Mouse (Mus musculus) right cerebral cortex, postnatal 25 days (tissue): ENCODE results near the gene Glis3.
A peak's percentile ranks its signal among the peaks of the same experiment; 100 is the strongest.

Experiments
- DNase-seq: peaks from one replicate; pipeline ENCODE4 v3.0.0; 2022

The Glis3 gene

GRCm38 (mm10) chr19:28580499-28580898, 99.4 kb downstream of the Glis3 start:
- DNase-seq = peak; percentile 51

DNA sequence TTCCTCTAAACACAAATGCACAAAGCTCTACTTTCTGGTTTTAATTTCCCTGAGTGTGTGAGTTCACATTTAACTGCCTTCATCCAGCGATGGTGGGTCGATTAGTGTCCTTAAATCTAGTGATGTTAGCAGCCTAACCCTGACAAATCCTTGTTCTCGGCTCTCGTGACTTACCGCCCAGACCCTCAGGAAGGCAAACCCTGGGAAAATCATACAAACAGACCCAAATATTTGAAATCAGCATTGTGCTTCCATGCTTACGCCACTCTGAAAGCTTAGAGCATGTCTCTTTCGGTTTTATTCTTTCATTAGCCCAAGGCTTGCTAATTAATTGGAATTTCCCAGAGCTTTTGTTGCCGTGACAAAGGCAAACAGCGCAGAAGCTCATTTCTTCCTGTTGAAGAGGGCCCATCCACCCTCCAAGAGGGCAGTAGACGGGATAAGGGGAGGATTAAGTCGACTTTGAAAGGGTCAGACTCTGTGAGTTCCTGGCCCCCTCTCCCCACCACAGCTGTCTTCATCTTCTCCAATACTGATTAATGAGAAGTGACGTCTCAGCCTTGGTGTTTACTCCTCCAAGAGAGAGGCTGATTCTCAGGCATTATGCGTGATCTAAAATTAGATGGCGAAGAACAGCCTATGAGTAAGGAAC, 100.0 kb downstream of the Glis3 start:
- no peak for DNase-seq

DNA sequence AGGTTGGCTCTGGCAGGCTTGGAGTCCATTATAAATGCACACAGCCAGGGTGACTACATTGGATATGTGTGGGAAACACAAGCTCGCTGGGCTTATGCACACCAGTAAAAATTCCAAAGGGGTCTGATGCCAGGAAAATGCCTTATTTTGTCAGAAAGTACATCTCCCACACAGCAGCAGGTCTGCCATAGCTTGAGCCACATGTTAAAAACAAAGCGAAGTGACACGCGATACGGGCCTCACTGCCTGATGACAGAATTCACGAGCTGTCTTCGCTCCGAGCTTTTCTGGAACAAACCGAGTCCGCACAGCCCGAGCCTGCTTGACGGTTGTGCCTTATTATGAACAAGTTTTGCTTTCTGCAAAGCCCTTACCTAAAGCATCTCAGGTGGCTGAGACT, 102.9 kb downstream of the Glis3 start:
- DNase-seq = no peak

- DNase-seq = no peak
Observed at GRCm38 (mm10) chr19:28576619-28577018, 103.3 kb downstream of the Glis3 start.

DNA sequence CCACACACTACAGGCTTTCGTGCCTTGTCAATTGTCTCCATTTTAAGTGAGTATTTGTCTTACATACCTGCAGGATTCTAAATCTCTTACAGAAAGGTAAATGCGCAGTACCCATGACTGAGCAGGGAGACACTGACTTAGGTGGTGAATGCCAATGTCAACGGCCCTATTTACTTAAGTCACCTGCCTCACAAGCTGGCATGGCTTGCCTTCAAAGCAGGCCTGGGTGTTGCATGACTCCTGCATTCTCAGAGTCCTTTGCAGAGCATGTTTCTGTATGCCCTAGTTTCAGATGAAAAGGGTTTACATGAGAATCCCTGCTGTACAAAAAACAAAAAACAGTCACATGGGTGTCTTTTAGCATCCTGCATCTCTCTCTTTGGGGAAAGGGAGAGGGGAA, 106.2 kb downstream of the Glis3 start:
- no peak for DNase-seq

GRCm38 (mm10) chr19:28569856-28570255, 110.0 kb downstream of the Glis3 start:
- no peak for DNase-seq

DNA sequence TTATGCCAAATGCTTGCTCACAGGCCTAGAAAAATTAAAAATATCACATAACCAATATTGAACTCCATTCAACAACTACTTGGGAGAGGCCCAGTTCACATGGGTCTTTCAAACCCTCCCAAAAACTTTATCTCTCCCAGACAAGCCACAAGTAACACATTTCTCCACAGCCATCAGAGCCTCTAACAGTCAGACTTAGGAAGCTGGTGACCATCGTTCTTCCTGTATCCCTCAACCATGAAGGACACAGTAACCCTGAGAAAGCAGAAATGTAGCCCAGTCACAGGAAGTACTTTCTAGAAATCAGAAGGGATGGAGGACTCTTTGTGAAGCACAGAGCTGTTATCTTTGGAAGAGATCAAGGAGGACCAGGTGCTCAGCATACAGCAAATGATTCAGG, 112.8 kb downstream of the Glis3 start:
- no peak for DNase-seq

GRCm38 (mm10) chr19:28566554-28566953, 113.3 kb downstream of the Glis3 start:
- no peak for DNase-seq

DNA sequence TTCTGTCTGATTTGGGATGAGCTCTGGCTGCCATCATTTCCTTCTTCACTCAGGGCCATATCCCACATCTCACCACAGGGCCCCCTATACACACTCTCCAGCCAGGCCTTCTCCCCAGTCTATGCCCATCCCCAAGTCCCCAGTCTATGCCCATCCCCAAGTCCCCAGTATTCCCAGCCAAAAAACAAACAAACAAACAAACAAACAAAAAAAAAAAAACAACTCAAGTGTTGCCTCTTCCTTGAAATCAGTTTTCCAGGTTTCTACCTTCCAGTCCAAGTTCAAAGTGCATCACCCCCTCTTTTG, 118.2 kb downstream of the Glis3 start:
- DNase-seq = no peak

GRCm38 (mm10) chr19:28560801-28561696, 118.8 kb downstream of the Glis3 start:
- DNase-seq = no peak

DNA sequence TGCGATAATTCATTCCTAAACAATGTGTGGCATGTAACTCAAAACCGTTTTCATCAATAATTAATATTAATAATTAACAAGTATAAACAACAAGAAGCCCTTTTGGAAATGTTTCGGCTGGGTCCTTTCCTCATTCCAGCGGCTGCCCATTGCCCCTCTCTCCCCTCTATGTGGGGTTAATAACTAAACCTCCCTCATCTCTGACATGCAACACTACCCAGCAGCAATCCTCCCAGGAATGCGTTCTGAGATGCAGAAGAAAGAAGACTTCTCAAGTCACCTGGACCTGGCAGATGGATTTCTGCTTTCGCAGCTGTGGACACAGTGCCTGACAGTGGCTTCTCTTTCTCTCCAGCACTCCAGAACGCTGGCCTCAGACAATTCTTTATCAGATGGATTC, 120.0 kb downstream of the Glis3 start:
- no peak for DNase-seq

DNA sequence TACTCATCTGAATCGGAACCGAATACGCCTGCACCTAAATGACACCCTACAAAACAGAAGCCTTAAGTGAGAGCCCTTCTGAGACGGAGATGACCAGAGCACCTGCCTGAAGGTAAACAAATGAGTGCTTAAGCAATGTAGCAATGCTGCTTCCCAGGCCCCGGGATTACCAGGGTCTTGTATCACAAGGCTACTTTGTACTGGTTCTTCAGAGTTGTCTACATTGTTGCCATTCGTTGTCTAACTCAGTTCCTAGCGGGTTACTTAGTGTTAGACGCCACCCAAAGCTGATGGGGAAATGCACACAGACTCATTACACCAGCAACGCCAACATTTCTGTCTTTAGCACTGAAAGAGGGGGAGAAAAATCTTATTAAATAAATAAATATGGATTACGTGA, 120.5 kb downstream of the Glis3 start:
- no peak for DNase-seq

- no peak for DNase-seq
Observed at GRCm38 (mm10) chr19:28558661-28559060, 121.2 kb downstream of the Glis3 start.

DNA sequence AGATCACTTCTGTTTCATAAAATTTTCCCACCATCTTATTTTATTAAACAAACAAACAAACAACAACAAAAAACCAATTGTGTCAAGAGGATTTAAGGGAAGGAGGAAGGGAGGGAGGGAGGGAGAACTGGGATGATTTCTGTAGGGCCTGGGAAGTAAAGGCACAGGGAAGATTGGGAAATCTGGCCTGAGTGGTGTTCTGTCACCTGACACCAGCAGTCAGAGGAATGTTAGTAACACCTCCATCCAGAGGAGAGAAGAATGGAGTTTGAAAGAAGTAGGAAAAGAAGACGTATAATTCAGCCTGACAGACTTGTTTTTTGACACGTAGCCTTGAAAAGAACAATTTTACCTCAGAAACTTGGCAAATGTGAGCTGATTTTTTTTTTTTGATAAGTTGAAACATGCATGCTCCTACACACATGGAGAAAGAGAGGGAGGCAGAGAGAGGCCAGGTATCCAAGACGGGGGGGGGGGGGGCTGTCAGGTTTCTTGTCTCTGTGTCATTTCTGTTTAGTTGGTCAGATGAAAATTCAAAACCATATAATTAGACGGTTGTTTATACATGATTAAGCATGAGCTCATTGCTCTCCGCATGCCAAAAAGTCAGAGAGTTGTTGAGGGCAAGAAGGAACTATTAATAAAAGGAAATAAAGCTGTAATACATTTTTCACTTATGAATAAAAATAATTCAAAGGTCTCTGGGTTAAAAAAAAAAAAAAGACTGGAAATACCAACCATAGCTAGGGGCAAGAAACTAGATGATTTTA, 122.1 kb downstream of the Glis3 start:
- DNase-seq = no peak

GRCm38 (mm10) chr19:28555181-28555929, 124.5 kb downstream of the Glis3 start:
- no peak for DNase-seq

GRCm38 (mm10) chr19:28550611-28551010, 129.3 kb downstream of the Glis3 start:
- DNase-seq = no peak

GRCm38 (mm10) chr19:28546933-28547332, 132.9 kb downstream of the Glis3 start:
- DNase-seq = no peak

DNA sequence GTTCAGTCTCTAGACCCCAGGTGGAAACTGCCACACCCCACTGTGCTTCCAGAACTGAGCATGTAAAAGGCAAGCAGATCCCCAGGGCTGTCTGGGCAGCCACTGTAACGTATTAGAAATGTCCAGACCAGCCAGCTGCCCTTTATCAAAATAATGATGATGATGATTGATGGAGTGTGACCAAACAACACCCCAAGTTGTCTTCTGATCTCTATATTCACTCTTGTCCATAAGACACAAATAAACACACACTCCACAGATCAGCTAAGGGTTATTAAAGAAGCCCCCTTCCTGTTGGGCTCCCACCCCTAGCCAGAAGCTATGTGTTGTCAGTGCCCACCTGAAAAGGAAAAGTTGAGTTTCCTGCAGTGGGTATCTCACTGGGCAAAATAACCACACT, 134.4 kb downstream of the Glis3 start:
- DNase-seq = no peak

- no peak for DNase-seq
Observed at GRCm38 (mm10) chr19:28538813-28539212, 141.1 kb downstream of the Glis3 start.

DNA sequence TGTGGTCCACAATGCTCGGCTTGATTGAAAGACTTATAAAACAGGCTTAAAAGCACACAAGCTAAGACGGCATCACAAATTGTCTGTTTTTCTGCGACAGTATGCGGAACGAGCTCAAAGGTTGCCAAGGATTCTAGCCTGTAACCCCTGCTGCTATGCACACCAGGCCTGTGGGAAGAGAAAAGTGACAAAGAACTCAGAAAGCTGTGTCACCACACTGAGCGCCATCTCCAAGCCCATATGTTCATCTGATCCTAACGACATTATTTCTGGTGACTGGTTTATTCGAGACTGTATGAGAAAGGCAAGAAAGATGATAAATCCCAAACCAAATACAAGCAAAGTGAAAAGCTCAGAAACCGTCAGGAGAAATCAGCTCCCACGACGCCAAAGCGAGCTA, 144.9 kb downstream of the Glis3 start:
- DNase-seq = no peak

DNA sequence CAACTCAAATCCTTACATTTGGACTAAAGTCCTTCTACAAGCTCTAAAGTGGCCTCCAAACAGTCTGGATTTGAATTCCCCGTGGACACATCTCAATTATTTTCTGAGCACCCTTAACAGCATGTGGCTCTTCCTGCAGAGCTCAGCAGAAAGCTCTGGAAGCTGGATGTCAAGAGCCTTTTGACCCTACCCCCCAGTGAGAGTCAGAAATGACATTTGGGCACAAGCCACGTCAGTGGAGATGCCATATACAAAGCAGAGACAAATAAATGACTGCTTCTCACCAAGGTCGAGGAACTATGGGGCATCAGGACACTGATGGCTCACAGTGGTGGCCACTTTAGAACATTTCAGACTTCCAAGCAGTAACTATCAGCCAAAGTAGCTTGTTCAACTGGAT, 146.3 kb downstream of the Glis3 start:
- no peak for DNase-seq

DNA sequence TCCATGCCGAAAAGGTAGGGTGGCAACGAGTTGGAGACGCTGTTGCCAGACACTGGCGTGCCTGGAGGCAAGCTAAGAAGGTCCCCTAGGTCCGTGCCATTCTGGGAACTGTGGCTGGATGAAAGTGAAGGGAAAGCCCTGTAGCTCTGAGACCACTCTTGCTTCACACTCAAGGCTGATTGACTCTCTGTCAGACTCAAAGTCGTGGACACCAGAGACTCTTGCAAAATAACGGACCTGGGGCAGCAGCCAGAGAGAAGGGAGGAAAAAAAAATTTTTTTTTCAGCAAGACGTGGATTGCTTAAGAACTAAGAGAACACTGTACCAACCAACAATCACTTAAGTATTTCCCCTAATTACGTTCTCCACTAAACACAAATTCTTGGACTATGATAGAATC, 148.1 kb downstream of the Glis3 start:
- DNase-seq = no peak

DNA sequence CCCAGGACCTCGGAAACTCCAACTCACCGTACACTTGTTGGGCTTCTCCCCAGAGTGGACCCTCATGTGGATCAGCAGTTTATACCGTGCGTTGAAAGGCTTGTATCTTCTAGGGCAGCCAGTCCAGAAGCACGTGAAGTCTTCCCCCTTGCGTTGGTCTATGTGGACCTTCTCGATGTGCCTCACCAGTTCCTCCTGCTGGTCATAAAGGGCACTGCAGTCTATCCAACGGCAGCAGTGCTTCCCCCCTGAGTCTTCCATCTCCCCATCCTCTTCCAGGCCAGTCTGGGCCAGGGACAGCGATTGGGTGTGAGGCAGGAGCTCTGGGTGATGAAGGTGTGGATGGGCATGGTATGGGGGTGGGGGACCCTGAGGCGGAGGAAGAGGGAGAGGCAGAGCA, 149.0 kb downstream of the Glis3 start:
- no peak for DNase-seq
